Mouse (Mus musculus) neural tube, embryonic 13.5 days (tissue): ENCODE measurements around the gene Mybpc3. TPM values are rescaled to one million over a fixed set of nuclear protein-coding genes. Genes with fewer than 3 reads are reported as not detected.
A peak's percentile ranks its signal among the peaks of the same experiment; 100 is the strongest.

ENCODE experiments used
- ATAC-seq: fragments of 200-750 bp; cut with Nextera tagmentation; 2 replicates; pipeline ENCODE4 v1.8.0; 2017; ENCODE audit warnings: low read depth, mild to moderate bottlenecking, moderate TSS enrichment, moderate library complexity
- H3K27ac ChIP-seq: fragments of 300-500 bp; sonication (generic); replicated peaks from 2 replicates; pipeline ENCODE4 v1.5.1; 2015; ENCODE audit warnings: moderate library complexity, mild to moderate bottlenecking, inconsistent platforms
- H3K27me3 ChIP-seq: fragments of 300-500 bp; sonication (generic); 2 replicates; pipeline ENCODE4 v1.6.1; 2015; ENCODE audit warnings: mild to moderate bottlenecking, inconsistent platforms
- H3K36me3 ChIP-seq: fragments of 300-500 bp; sonication (generic); 2 replicates; pipeline ENCODE4 v1.6.1; 2015; ENCODE audit warnings: mild to moderate bottlenecking, inconsistent platforms
- H3K4me1 ChIP-seq: fragments of 300-500 bp; sonication (generic); replicated peaks from 2 replicates; pipeline ENCODE4 v1.6.1; 2015; ENCODE audit warnings: inconsistent platforms
- H3K4me2 ChIP-seq: fragments of 300-500 bp; sonication (generic); 2 replicates; pipeline ENCODE4 v1.6.1; 2015; ENCODE audit warnings: inconsistent platforms, mild to moderate bottlenecking, moderate library complexity
- H3K4me3 ChIP-seq: fragments of 300-500 bp; sonication (generic); 2 replicates; pipeline ENCODE4 v1.5.1; 2015; ENCODE audit warnings: mild to moderate bottlenecking, inconsistent platforms
- H3K9ac ChIP-seq: fragments of 300-500 bp; sonication (generic); 2 replicates; pipeline ENCODE4 v1.6.1; 2015; ENCODE audit warnings: moderate library complexity, mild to moderate bottlenecking, inconsistent platforms
- H3K9me3 ChIP-seq: fragments of 300-500 bp; sonication (generic); 2 replicates; pipeline ENCODE4 v1.6.1; 2016; ENCODE audit warnings: inconsistent platforms
- WGBS: fragments of 180-500 bp; shearing (Covaris S2); methylation state at CpG from one replicate; pipeline ENCODE4 v1.1.7; 2015; 5-methylcytosine and 5-hydroxymethylcytosine counted together
- polyA plus RNA-seq: library from polyadenylated mRNA; unstranded; fragments of >200 nt; fragmentation: Nextera tagmentation; extraction: Ambion mirVana; gene quantifications from 2 replicates; pipeline ENCODE4 v1.2.1, GENCODE M21; 2015

Gene Mybpc3
- 0.22 and 0.56 TPM in 2 replicates for polyA plus RNA-seq

GRCm38 (mm10) chr2:91117585-91118275, at the start of gene Mybpc3:
Gene Mybpc3 (plus strand): TSS chr2:91118144.
- no peaks in the 10 kb centered on the region for H3K9me3 ChIP-seq
- no peak within 1 kb of the TSS for H3K4me2 ChIP-seq
- 88% methylated on average over 11 of the region's 11 CpGs for WGBS
- ATAC-seq = no peak
- H3K4me3 ChIP-seq = no peak within 1 kb of the TSS
- H3K36me3 ChIP-seq = no peaks in the 10 kb centered on the region
- no peak within 1 kb of the TSS for H3K9ac ChIP-seq
- H3K4me1 ChIP-seq = peaks cover 8% of the 10 kb centered on the region
- H3K27me3 ChIP-seq = peaks cover 6% of the 10 kb centered on the region; the same call in 1 of the 2 replicates
- no peak within 1 kb of the TSS for H3K27ac ChIP-seq

- Histone ChIP-seq H3K27ac (no peak overlapping the region), H3K4me2 (peak overlapping the region; percentile 83), H3K9me3 (no peaks in the 10 kb centered on the region), H3K27me3 (no peaks in the 10 kb centered on the region), H3K9ac (peak overlapping the region; percentile 83), H3K4me1 (peaks cover 28% of the 10 kb centered on the region), H3K4me3 (peak overlapping the region; percentile 75), H3K36me3 (peaks cover 35% of the 10 kb centered on the region)
- 57% methylated on average over 13 of the region's 13 CpGs for WGBS
- ATAC-seq = no peak
Measured at GRCm38 (mm10) chr2:91068162-91068871, 49.6 kb upstream of the Mybpc3 start.

- Histone ChIP-seq H3K36me3 (peaks cover 30% of the 10 kb centered on the region), H3K9me3 (no peaks in the 10 kb centered on the region), H3K9ac (peak overlapping the region; percentile 83), H3K4me2 (peak overlapping the region; percentile 83), H3K4me1 (peaks cover 28% of the 10 kb centered on the region), H3K27me3 (no peaks in the 10 kb centered on the region), H3K4me3 (peak overlapping the region; percentile 75), H3K27ac (no peak overlapping the region)
- ATAC-seq = no peak
- WGBS = 44% methylated on average over 6 of the region's 6 CpGs
Measured at GRCm38 (mm10) chr2:91068872-91069165, 49.1 kb upstream of the Mybpc3 start.

- ATAC-seq = peak; percentile 9
- peak overlapping the region; percentile 83 for H3K9ac ChIP-seq
- H3K27ac ChIP-seq = peak overlapping the region; percentile 62
- WGBS = 9% methylated on average over 14 of the region's 14 CpGs
- peaks cover 24% of the 10 kb centered on the region for H3K36me3 ChIP-seq
- H3K4me1 ChIP-seq = peaks cover 28% of the 10 kb centered on the region
- H3K9me3 ChIP-seq = no peaks in the 10 kb centered on the region
- H3K4me3 ChIP-seq = peak overlapping the region; percentile 75
- no peaks in the 10 kb centered on the region for H3K27me3 ChIP-seq
- peak overlapping the region; percentile 83 for H3K4me2 ChIP-seq
Measured at GRCm38 (mm10) chr2:91069306-91070000, 48.5 kb upstream of the Mybpc3 start.

GRCm38 (mm10) chr2:91070076-91070800, 47.7 kb upstream of the Mybpc3 start, which contains the start of gene Slc39a13:
Gene Slc39a13 (minus strand): TSS chr2:91070417.
- no peaks in the 10 kb centered on the region for H3K27me3 ChIP-seq
- peak within 1 kb of the TSS; percentile 83 for H3K9ac ChIP-seq
- H3K4me2 ChIP-seq = peak within 1 kb of the TSS; percentile 83
- H3K4me3 ChIP-seq = peak within 1 kb of the TSS; percentile 75
- WGBS = under 1% methylated on average over 68 of the region's 69 CpGs
- H3K9me3 ChIP-seq = no peaks in the 10 kb centered on the region
- peak; percentile 97 for ATAC-seq
- peak within 1 kb of the TSS; percentile 62 for H3K27ac ChIP-seq
- H3K4me1 ChIP-seq = peaks cover 28% of the 10 kb centered on the region
- peaks cover 16% of the 10 kb centered on the region; the same call in 1 of the 2 replicates for H3K36me3 ChIP-seq

- Histone ChIP-seq H3K4me1 (peaks cover 28% of the 10 kb centered on the region), H3K27me3 (no peaks in the 10 kb centered on the region), H3K9ac (peak overlapping the region; percentile 83), H3K27ac (peak overlapping the region; percentile 62), H3K36me3 (peaks cover 13% of the 10 kb centered on the region; the same call in 1 of the 2 replicates), H3K9me3 (no peaks in the 10 kb centered on the region), H3K4me3 (peak overlapping the region; percentile 75), H3K4me2 (peak overlapping the region; percentile 83)
- ATAC-seq = peak; percentile 5; the same call in 1 of the 2 replicates
- 84% methylated on average over 10 of the region's 10 CpGs for WGBS
Measured at GRCm38 (mm10) chr2:91071059-91071458, 46.9 kb upstream of the Mybpc3 start.

- WGBS = 44% methylated on average over 1 of the region's 1 CpGs
- Histone ChIP-seq H3K4me2 (no peak overlapping the region), H3K4me3 (no peak overlapping the region), H3K27me3 (no peaks in the 10 kb centered on the region), H3K4me1 (peaks cover 28% of the 10 kb centered on the region), H3K36me3 (0 out of 2 replicates have a peak, but pooled peaks cover 6% of the 10 kb centered on the region), H3K9me3 (no peaks in the 10 kb centered on the region), H3K9ac (no peak overlapping the region), H3K27ac (no peak overlapping the region)
- no peak for ATAC-seq
Measured at GRCm38 (mm10) chr2:91072092-91072491, 45.9 kb upstream of the Mybpc3 start.

- no peaks in the 10 kb centered on the region for H3K9me3 ChIP-seq
- peak overlapping the region; percentile 50 for H3K4me3 ChIP-seq
- WGBS = 15% methylated on average over 12 of the region's 12 CpGs
- peaks cover 13% of the 10 kb centered on the region for H3K4me1 ChIP-seq
- H3K9ac ChIP-seq = peak overlapping the region; percentile 81
- no peaks in the 10 kb centered on the region for H3K27me3 ChIP-seq
- H3K36me3 ChIP-seq = no peaks in the 10 kb centered on the region
- no peak for ATAC-seq
- H3K4me2 ChIP-seq = peak overlapping the region; percentile 88
- H3K27ac ChIP-seq = 0 out of 2 replicates have a peak overlapping the region, but pooled peaks have one; percentile 49
Measured at GRCm38 (mm10) chr2:91077957-91078313, 40.0 kb upstream of the Mybpc3 start.

- 1% methylated on average over 28 of the region's 36 CpGs for WGBS
- peak overlapping the region; percentile 81 for H3K9ac ChIP-seq
Measured at GRCm38 (mm10) chr2:91078314-91079025, 39.5 kb upstream of the Mybpc3 start.

GRCm38 (mm10) chr2:91079026-91079384, 38.9 kb upstream of the Mybpc3 start:
- H3K27ac ChIP-seq = peak overlapping the region; percentile 49; the same call in 1 of the 2 replicates
- H3K4me1 ChIP-seq = peaks cover 13% of the 10 kb centered on the region
- peak overlapping the region; percentile 81 for H3K9ac ChIP-seq
- no peaks in the 10 kb centered on the region for H3K27me3 ChIP-seq
- 39% methylated on average over 5 of the region's 5 CpGs for WGBS
- ATAC-seq = no peak; the same call in 1 of the 2 replicates
- H3K9me3 ChIP-seq = no peaks in the 10 kb centered on the region
- H3K36me3 ChIP-seq = no peaks in the 10 kb centered on the region
- peak overlapping the region; percentile 50 for H3K4me3 ChIP-seq
- H3K4me2 ChIP-seq = peak overlapping the region; percentile 88

More at GRCm38 (mm10) chr2:91078314-91079025, 39.5 kb upstream of the Mybpc3 start:
- H3K27ac ChIP-seq = peak overlapping the region; percentile 49; the same call in 1 of the 2 replicates
- peak overlapping the region; percentile 50 for H3K4me3 ChIP-seq
- peak; percentile 82 for ATAC-seq
- H3K36me3 ChIP-seq = no peaks in the 10 kb centered on the region
- H3K4me2 ChIP-seq = peak overlapping the region; percentile 88
- H3K9me3 ChIP-seq = no peaks in the 10 kb centered on the region
- H3K27me3 ChIP-seq = no peaks in the 10 kb centered on the region
- peaks cover 13% of the 10 kb centered on the region for H3K4me1 ChIP-seq
